Mouse (Mus musculus) neural tube, embryonic 15.5 days (tissue): ENCODE data around the gene Lamtor1. TPM values are rescaled to one million over a fixed set of nuclear protein-coding genes. Genes with fewer than 3 reads are reported as not detected.

ENCODE experiments used
- ATAC-seq: fragments of 200-750 bp; cut with Nextera tagmentation; 2 replicates; pipeline ENCODE4 v1.8.0; 2017; ENCODE audit warnings: mild to moderate bottlenecking, moderate TSS enrichment, moderate library complexity; ENCODE audit not compliant: low FRiP score
- H3K27ac ChIP-seq: fragments of 300-500 bp; sonication (generic); replicated peaks from 2 replicates; pipeline ENCODE4 v1.5.1; 2015; ENCODE audit warnings: mild to moderate bottlenecking, inconsistent platforms
- H3K27me3 ChIP-seq: fragments of 300-500 bp; sonication (generic); replicated peaks from 2 replicates; pipeline ENCODE4 v1.6.1; 2015; ENCODE audit warnings: inconsistent platforms
- H3K36me3 ChIP-seq: fragments of 300-500 bp; sonication (generic); 2 replicates; pipeline ENCODE4 v1.6.1; 2015; ENCODE audit warnings: inconsistent platforms
- H3K4me1 ChIP-seq: fragments of 300-500 bp; sonication (generic); 2 replicates; pipeline ENCODE4 v1.6.1; 2015; ENCODE audit warnings: inconsistent platforms
- H3K4me2 ChIP-seq: fragments of 300-500 bp; sonication (generic); 2 replicates; pipeline ENCODE4 v1.6.1; 2015; ENCODE audit warnings: inconsistent platforms, mild to moderate bottlenecking, moderate library complexity
- H3K4me3 ChIP-seq: fragments of 300-500 bp; sonication (generic); replicated peaks from 2 replicates; pipeline ENCODE4 v1.5.1; 2015; ENCODE audit warnings: mild to moderate bottlenecking, inconsistent platforms
- H3K9ac ChIP-seq: fragments of 300-500 bp; sonication (generic); replicated peaks from 2 replicates; pipeline ENCODE4 v1.6.1; 2015; ENCODE audit warnings: mild to moderate bottlenecking, inconsistent platforms
- H3K9me3 ChIP-seq: fragments of 300-500 bp; sonication (generic); replicated peaks from 2 replicates; pipeline ENCODE4 v1.6.1; 2016; ENCODE audit warnings: inconsistent platforms
- WGBS: fragments of 180-500 bp; shearing (Covaris S2); methylation state at CpG from one replicate; pipeline ENCODE4 v1.1.7; 2015; ENCODE audit warnings: mixed read lengths; 5-methylcytosine and 5-hydroxymethylcytosine counted together
- polyA plus RNA-seq: library from polyadenylated mRNA; unstranded; fragments of >200 nt; fragmentation: Nextera tagmentation; extraction: Ambion mirVana; gene quantifications from 2 replicates; pipeline ENCODE4 v1.2.1, GENCODE M21; 2015

The Lamtor1 gene
- polyA plus RNA-seq = 156 and 158 TPM in 2 replicates

GRCm38 (mm10) chr7:101905561-101906286 is at the start of gene Lamtor1:
TSS of gene Lamtor1 (plus strand) at chr7:101905904.
- under 1% methylated on average over 61 of the region's 61 CpGs for WGBS
- Histone ChIP-seq H3K4me1 (peaks cover 34% of the 10 kb centered on the region), H3K36me3 (peaks cover 18% of the 10 kb centered on the region), H3K9me3 (no peaks in the 10 kb centered on the region), H3K9ac (peak within 1 kb of the TSS; percentile 97), H3K27ac (peak within 1 kb of the TSS; percentile 99), H3K4me2 (peak within 1 kb of the TSS; percentile 74), H3K4me3 (peak within 1 kb of the TSS; percentile 85), H3K27me3 (no peaks in the 10 kb centered on the region)
- ATAC-seq = peak; percentile 99

DNA sequence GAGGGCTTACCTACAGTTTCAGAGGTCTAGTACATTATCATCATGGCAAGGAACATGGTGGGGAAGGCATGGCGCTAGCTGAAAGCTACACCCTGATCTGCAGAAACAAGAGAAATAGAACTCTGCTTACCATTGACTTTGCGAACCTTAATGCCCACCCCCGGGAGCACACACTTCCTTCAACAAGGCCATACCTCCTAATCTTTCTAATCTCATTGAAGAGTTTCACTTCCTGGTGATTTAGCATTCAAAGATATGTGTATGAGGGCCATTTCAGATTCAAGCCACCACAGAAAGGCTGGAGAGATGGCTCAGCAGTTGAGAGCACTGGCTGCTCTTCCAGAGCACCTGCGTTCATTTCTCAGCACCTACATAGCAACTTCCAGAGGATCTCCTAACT is 48.6 kb upstream of the Lamtor1 start, which contains the start of gene Folr2:
Gene Folr2 (minus strand): TSS at position 101 of the 400 bp plus-strand sequence.
- Histone ChIP-seq H3K4me2 (no peak within 1 kb of the TSS), H3K36me3 (no peaks in the 10 kb centered on the region), H3K9ac (no peak within 1 kb of the TSS), H3K27me3 (no peaks in the 10 kb centered on the region), H3K9me3 (no peaks in the 10 kb centered on the region), H3K27ac (no peak within 1 kb of the TSS), H3K4me3 (no peak within 1 kb of the TSS), H3K4me1 (no peaks in the 10 kb centered on the region)
- ATAC-seq = no peak
- WGBS = 95% methylated on average over 4 of the region's 4 CpGs

DNA sequence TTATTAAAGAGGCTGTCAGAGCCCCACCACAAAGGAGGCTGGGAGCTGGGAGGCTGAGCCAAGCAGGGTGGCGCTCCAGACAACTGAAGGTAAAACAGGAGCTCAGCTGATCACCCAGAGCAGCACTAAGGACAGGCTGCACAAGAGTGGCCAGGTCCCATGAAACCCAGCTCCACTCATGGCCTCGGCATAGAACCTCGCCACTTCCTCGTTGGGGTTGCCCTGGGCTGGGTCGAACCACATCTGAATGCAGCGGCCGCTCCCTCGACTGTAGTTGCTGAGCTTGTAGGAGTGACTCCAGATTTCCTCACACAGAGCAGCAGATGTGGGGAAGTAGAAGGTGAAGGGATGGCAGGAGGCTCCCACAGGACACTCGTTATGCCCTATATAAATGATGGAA is 47.3 kb upstream of the Lamtor1 start:
- no peak for ATAC-seq
- H3K27ac ChIP-seq = no peak overlapping the region

DNA sequence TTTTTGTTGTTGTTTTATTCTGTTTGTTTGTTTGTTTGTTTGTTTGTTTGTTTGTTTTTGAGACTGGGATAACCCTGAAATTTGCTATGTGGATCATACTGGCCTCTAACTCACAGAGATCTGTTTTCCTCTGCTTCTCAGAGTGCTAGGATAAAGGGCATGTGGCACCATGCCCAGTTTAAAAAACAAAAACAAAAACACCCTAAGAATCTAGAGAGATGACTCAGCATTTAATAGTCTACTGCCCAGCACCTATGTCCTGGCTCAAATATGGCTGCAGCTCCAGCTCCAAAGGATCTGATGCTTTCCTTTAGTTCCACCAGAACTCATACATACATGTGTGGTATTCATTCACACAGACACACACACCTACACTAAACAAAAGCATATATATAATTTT is 44.7 kb upstream of the Lamtor1 start:
- Histone ChIP-seq H3K9ac (no peak overlapping the region), H3K4me3 (no peak overlapping the region), H3K4me2 (no peak overlapping the region), H3K36me3 (no peaks in the 10 kb centered on the region), H3K9me3 (no peaks in the 10 kb centered on the region), H3K27me3 (no peaks in the 10 kb centered on the region), H3K27ac (no peak overlapping the region), H3K4me1 (no peaks in the 10 kb centered on the region)
- no peak for ATAC-seq

More for the DNA sequence above, 47.3 kb upstream of the Lamtor1 start:
- Histone ChIP-seq H3K9ac (no peak overlapping the region), H3K4me1 (no peaks in the 10 kb centered on the region), H3K36me3 (no peaks in the 10 kb centered on the region), H3K4me2 (no peak overlapping the region), H3K4me3 (no peak overlapping the region), H3K27me3 (no peaks in the 10 kb centered on the region), H3K9me3 (no peaks in the 10 kb centered on the region)
- 85% methylated on average over 9 of the region's 9 CpGs for WGBS

- Histone ChIP-seq H3K27me3 (no peaks in the 10 kb centered on the region), H3K36me3 (no peaks in the 10 kb centered on the region), H3K9ac (no peak overlapping the region), H3K9me3 (no peaks in the 10 kb centered on the region), H3K4me2 (no peak overlapping the region), H3K4me1 (no peaks in the 10 kb centered on the region), H3K4me3 (no peak overlapping the region), H3K27ac (no peak overlapping the region)
- WGBS = 71% methylated on average over 3 of the region's 3 CpGs
- no peak for ATAC-seq
Observed at GRCm38 (mm10) chr7:101862291-101862690, 43.4 kb upstream of the Lamtor1 start.

GRCm38 (mm10) chr7:101863415-101863814 is 42.3 kb upstream of the Lamtor1 start, which contains the start of gene Anapc15:
TSS of gene Anapc15 (plus strand) at chr7:101863715.
- Histone ChIP-seq H3K4me3 (no peak within 1 kb of the TSS), H3K9me3 (no peaks in the 10 kb centered on the region), H3K4me2 (no peak within 1 kb of the TSS), H3K4me1 (no peaks in the 10 kb centered on the region), H3K9ac (no peak within 1 kb of the TSS), H3K36me3 (no peaks in the 10 kb centered on the region), H3K27me3 (no peaks in the 10 kb centered on the region), H3K27ac (no peak within 1 kb of the TSS)
- no peak for ATAC-seq
- WGBS = 83% methylated on average over 3 of the region's 3 CpGs

DNA sequence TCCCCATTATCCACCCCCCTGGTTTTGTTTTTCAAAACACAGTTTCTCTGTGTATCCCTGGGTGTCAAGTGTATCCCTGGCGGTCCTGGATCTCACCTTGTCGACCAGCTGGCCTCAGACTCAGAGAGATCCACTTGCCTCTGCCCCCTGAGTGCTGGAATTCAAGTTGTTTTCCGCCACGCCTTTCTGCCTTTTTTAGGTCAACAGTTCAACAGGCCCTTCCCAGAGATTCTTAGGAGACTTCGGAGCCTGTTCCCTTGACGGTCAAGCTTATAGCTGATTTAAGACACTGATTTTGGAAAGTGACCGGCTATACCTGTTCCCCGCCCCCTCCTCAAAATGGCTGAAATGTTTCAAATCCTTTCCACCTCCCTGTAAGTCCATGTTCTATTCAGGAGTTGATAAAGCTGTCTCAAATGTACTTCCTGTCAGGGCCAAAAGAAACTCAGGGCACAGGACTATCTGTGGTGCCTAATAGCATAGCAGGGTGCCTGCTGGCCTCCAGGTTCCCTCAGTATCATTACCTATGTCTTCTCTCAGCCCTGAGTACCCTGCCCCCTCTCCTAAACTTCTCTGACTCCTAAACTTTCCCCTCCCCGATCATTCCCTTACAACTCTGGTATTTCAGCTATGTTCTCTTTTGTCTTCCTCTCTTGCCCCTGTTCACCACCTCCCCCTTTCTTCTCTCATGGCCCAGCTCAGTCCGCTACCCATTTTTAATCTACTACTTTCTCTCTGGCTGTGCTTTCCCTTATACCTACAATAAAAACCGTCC is 39.0 kb upstream of the Lamtor1 start:
- Histone ChIP-seq H3K27me3 (no peaks in the 10 kb centered on the region), H3K27ac (no peak overlapping the region), H3K4me3 (no peak overlapping the region), H3K36me3 (no peaks in the 10 kb centered on the region), H3K9ac (no peak overlapping the region), H3K4me2 (no peak overlapping the region), H3K9me3 (no peaks in the 10 kb centered on the region), H3K4me1 (no peaks in the 10 kb centered on the region)
- no peak for ATAC-seq
- 83% methylated on average over 11 of the region's 11 CpGs for WGBS

GRCm38 (mm10) chr7:101867482-101867881 is 38.2 kb upstream of the Lamtor1 start:
- H3K27ac ChIP-seq = no peak overlapping the region
- H3K4me3 ChIP-seq = no peak overlapping the region
- no peak for ATAC-seq
- H3K4me2 ChIP-seq = no peak overlapping the region
- no peaks in the 10 kb centered on the region for H3K36me3 ChIP-seq
- no peaks in the 10 kb centered on the region for H3K27me3 ChIP-seq
- H3K9me3 ChIP-seq = no peaks in the 10 kb centered on the region
- H3K4me1 ChIP-seq = no peaks in the 10 kb centered on the region
- 93% methylated on average over 4 of the region's 4 CpGs for WGBS
- no peak overlapping the region for H3K9ac ChIP-seq

GRCm38 (mm10) chr7:101868241-101869162 is 37.2 kb upstream of the Lamtor1 start:
- Histone ChIP-seq H3K4me1 (no peaks in the 10 kb centered on the region), H3K4me2 (no peak overlapping the region), H3K27me3 (no peaks in the 10 kb centered on the region), H3K9ac (no peak overlapping the region), H3K36me3 (no peaks in the 10 kb centered on the region), H3K9me3 (no peaks in the 10 kb centered on the region), H3K27ac (no peak overlapping the region), H3K4me3 (no peak overlapping the region)
- WGBS = 63% methylated on average over 13 of the region's 13 CpGs
- no peak for ATAC-seq

- H3K36me3 ChIP-seq = no peaks in the 10 kb centered on the region
- no peak overlapping the region for H3K4me3 ChIP-seq
- WGBS = 64% methylated on average over 7 of the region's 7 CpGs
- no peaks in the 10 kb centered on the region for H3K9me3 ChIP-seq
- ATAC-seq = no peak
- H3K27me3 ChIP-seq = no peaks in the 10 kb centered on the region
- H3K4me2 ChIP-seq = no peak overlapping the region
- no peak overlapping the region for H3K27ac ChIP-seq
- H3K4me1 ChIP-seq = no peaks in the 10 kb centered on the region
- no peak overlapping the region for H3K9ac ChIP-seq
Observed at GRCm38 (mm10) chr7:101869163-101869500, 36.6 kb upstream of the Lamtor1 start.

GRCm38 (mm10) chr7:101870629-101871028 is 35.1 kb upstream of the Lamtor1 start, which contains the start of gene Folr1:
TSS of gene Folr1 (minus strand) at chr7:101870788.
- no peak for ATAC-seq
- 32% methylated on average over 2 of the region's 2 CpGs for WGBS
- no peak within 1 kb of the TSS for H3K4me3 ChIP-seq
- H3K27ac ChIP-seq = no peak within 1 kb of the TSS
- no peaks in the 10 kb centered on the region for H3K36me3 ChIP-seq
- no peaks in the 10 kb centered on the region for H3K4me1 ChIP-seq
- H3K9ac ChIP-seq = no peak within 1 kb of the TSS
- no peak within 1 kb of the TSS for H3K4me2 ChIP-seq
- H3K27me3 ChIP-seq = no peaks in the 10 kb centered on the region
- H3K9me3 ChIP-seq = no peaks in the 10 kb centered on the region
